Mouse (Mus musculus) monocyte, adult 2 months (primary cell): Measurements from ENCODE around the gene Anapc11.
A peak's percentile ranks its signal among the peaks of the same experiment; 100 is the strongest.

Source experiments
- DNase-seq, 2 experiments: peaks; one replicate each; pipeline ENCODE4 v3.0.0; 2022; ENCODE audit warnings: low spot score in 2 of 2, low read depth in 1 of 2

Gene Anapc11

GRCm38 (mm10) chr11:120603545-120603944, 5.3 kb downstream of the Anapc11 start:
- DNase-seq: no peak

- no peak for DNase-seq
These were observed 7.4 kb downstream of the Anapc11 start for GRCm38 (mm10) chr11:120605667-120606066.

- no peak for DNase-seq
These were observed 8.5 kb downstream of the Anapc11 start for GRCm38 (mm10) chr11:120606764-120607163.

- DNase-seq: no peak
These were observed 10.2 kb downstream of the Anapc11 start, which contains the start of gene Npb for GRCm38 (mm10) chr11:120608241-120609034. Gene Npb (plus strand): TSS chr11:120608477.

GRCm38 (mm10) chr11:120609250-120609649, 11.0 kb downstream of the Anapc11 start:
- DNase-seq: no peak

- no peak for DNase-seq
These were observed 12.3 kb downstream of the Anapc11 start for GRCm38 (mm10) chr11:120610477-120611046.

- peak in 1 of 2 experiments; percentile 64 for DNase-seq
These were observed 14.5 kb downstream of the Anapc11 start for GRCm38 (mm10) chr11:120612763-120613162.

- DNase-seq: no peak
These were observed 15.3 kb downstream of the Anapc11 start for GRCm38 (mm10) chr11:120613481-120613972.

GRCm38 (mm10) chr11:120613976-120614375, 15.8 kb downstream of the Anapc11 start:
- DNase-seq: no peak

- DNase-seq: no peak
These were observed 16.9 kb downstream of the Anapc11 start for GRCm38 (mm10) chr11:120615167-120615566.

GRCm38 (mm10) chr11:120615606-120616203, 17.5 kb downstream of the Anapc11 start:
- no peak for DNase-seq

- DNase-seq: no peak
These were observed 18.5 kb downstream of the Anapc11 start for GRCm38 (mm10) chr11:120616617-120617294.

GRCm38 (mm10) chr11:120617519-120618112, 19.4 kb downstream of the Anapc11 start, which contains the start of gene Pcyt2:
Gene Pcyt2 (minus strand): TSS chr11:120617936.
- peak; percentile 60 to 84 for DNase-seq

- no peak for DNase-seq
These were observed 20.7 kb downstream of the Anapc11 start for GRCm38 (mm10) chr11:120618619-120619535.

GRCm38 (mm10) chr11:120620195-120620594, 22.0 kb downstream of the Anapc11 start:
- no peak for DNase-seq

- no peak for DNase-seq
These were observed 24.6 kb downstream of the Anapc11 start for GRCm38 (mm10) chr11:120622805-120623204.

GRCm38 (mm10) chr11:120623961-120624679, 25.9 kb downstream of the Anapc11 start:
- DNase-seq: peak in 1 of 2 experiments; percentile 54

- DNase-seq: peak; percentile 58 to 60
These were observed 26.5 kb downstream of the Anapc11 start for GRCm38 (mm10) chr11:120624680-120625111.

GRCm38 (mm10) chr11:120625152-120625775, 27.0 kb downstream of the Anapc11 start, which contains the start of gene Sirt7:
Gene Sirt7 (minus strand): TSS chr11:120625240.
- DNase-seq: no peak
